Mouse (Mus musculus) G1E (cell line): ENCODE measurements at regions not wholly inside any gene's neighbourhood (a gene's known extent, or its start where the extent isn't known, plus 50 kb on each side); places are given as distances from the start of the nearest gene placed in this dataset.

Experiments
- CTCF ChIP-seq: IDR thresholded peaks from 2 replicates; pipeline ENCODE4 v1.5.1; 2012; ENCODE audit warnings: low read depth, low read length, inconsistent platforms, mixed read lengths
- GATA1 ChIP-seq: IDR thresholded peaks from 2 replicates; pipeline ENCODE4 v1.6.1; 2012; ENCODE audit warnings: borderline replicate concordance, low read length, inconsistent platforms, mixed read lengths

DNA sequence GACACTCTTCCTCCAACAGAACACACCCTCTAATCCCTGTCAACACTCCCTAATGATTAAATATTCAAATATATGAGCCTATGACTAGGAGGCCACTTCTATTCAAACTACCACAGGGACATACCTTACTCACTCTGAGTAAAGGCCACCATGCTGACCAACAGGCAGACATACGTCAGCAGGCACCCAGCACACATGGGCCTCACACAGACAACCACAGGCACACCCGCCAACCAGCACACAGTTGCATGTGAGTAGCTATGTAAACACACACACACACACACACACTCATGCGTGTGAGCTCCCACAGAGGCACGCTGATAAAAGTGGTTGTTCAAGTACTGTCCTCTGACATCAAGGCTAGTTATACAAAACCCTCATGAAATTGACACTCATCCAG is 89.8 kb downstream of the Rap2a start:
- TF ChIP-seq GATA1 (no peak), CTCF (no peak)
